Mouse (Mus musculus) spleen, postnatal 4 days (tissue): ENCODE measurements around the gene Ssh1.
A peak's percentile ranks its signal among the peaks of the same experiment; 100 is the strongest.

Source experiments
- DNase-seq, 2 experiments: peaks; one replicate each; pipeline ENCODE4 v3.0.0; 2022; ENCODE audit warnings: low spot score in 2 of 2

Ssh1 gene

DNA sequence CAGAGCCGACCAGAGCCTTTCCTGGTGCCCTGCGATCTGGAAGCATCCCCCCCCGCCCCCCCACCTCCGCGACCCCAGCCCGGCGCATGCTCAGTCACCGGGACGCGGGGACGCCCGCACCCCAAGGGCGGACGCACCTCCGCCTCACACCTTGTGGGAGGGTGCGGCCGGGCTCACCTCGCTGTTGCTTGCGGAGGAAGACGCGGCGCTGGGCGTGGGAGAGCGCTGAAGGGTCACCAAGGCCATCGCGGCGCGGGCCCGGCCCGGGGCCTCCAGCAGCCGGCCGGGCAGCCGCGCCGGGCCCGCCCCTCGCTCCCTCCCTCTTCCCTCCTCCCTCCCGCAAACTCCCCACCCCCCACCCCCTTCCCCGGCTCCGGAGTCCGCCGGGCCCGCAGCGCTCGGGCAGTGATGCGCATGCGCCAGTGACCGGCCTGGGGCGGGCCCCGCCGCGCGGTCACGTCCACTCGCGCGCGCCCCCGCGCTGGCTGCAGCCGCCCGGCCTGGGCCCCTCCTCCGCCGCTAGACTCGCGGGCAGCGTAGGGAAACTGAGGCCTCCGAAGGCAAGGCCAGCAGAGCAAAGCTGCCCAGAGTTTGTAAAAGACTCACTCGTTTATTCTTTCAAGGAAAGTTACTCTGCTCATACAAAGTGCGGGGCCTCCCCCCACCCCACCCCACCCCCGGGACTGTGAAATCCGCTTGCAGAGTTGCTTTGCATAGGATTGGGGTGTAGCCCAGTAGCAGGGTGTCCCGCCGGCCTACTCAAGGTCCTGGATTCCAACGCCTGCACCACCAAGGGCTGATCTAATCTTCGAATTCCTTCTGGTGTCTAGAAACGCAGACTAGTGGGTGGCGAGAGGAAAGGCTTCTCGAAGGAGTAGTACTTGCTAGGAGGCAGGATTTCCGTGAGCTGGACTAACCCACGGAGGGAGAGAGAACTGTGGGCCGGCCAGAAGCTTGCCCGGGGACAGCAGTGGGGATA is at the start of gene Ssh1:
Gene Ssh1, minus strand, starts transcription at position 408 of the 979 bp plus-strand sequence.
- DNase-seq = peak; percentile 81 to 94

DNA sequence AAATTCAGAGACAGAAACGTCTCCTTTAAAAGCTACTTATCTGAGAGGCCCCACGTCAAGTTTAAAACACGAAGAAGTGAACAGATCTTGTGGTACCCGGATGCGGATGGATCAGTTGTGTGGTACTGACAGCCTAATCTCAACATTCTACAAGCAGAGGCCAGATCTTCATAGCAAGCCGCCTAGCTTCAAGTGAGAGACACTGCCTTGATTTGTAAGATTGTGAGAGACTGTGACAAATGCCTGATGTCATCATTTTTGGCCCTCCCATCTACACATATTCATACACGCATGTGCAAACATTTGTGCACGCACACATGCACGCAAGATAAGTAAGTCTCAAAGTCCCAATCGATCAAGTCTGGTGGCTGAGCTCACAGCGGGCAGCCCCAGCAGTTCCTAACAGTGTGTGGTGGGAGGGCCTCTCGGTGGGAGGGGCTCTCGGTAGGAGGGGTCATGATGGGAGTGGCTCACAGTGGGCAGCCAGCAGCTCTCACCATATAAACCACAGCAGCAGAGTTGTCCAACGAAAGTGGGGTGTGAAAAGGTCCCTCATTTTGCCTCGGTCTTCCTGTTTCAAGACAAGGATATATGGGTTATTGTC is 47.7 kb upstream of the Ssh1 start:
- peak in 1 of 2 experiments; percentile 32 for DNase-seq

DNA sequence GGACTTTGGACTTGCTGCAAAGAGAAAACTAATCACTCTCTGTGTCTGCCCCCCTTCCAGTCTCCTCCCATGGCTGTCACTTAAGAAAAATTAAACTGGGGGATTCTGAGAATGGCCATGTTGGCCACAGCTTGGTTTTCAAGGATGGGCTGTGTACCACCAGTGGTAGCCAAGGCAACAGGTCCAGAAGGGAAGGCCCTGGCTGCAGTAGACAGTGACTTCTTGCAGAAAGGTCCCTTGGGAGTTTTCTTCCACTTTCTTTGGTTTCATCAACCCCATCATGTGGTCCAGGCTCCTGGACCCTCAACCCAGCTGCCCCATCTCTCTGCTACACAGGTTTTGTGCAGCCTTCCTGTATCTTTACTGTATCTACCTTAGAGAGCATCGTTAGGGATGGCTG is 47.2 kb upstream of the Ssh1 start:
- no peak for DNase-seq

DNA sequence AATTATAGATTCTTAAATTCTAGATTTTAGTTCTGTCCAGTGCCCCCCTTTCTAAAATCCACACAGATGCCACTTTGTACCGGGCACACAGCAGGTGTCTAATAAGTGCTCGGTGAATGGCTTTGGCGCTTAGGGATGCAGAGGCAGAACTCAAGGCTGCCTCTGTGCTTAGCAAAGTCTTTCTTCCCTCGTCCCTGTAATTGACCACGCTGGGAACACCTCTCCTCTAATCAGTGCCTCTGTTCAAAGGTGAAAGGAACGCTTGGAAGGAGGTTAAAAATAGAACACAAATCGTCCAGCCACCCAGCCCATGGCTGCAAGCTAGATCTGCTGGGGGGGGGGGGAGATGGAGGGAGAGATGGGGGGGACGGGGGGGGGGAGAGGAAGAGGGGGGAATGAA is 46.8 kb upstream of the Ssh1 start:
- no peak for DNase-seq

DNA sequence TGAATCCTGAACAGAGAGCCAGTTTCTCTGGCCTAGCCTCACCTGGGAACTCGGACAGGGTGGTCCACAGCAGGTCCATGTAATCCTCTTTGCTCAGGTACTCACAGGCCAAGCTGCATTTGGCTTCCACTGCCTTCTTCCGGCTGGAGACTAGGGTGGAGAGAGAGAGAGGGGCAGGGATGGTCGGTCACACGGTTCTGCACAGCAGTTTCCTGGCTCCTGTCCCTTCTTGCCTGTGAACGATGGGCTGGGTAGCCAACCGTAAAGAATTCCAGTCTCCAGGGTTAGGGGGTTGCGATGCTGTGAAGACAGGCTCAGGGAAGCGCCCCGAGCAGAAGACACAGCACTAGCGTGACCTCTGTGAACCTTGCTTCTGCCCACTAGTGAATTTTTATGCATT is 41.4 kb upstream of the Ssh1 start:
- no peak for DNase-seq

DNA sequence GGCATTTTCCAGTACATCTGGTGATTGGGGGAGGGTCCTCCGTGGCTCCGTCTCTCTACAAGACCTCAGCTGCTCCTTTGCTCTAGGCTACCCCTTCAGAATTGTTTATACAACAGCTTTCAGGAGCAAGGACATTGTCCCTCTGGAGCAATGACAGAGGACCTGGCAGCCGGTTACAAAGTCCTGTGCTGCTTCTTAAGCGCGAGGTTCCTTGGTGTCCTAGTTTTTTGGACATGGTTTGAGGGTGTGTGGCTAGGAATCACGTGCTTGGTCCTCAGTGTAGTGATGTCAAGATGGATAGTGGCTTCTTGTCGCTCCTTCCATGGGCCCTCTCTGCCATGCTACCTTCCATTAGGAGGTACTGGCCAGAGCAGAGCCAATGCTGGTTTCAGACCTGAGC is 40.7 kb upstream of the Ssh1 start:
- DNase-seq = no peak

DNA sequence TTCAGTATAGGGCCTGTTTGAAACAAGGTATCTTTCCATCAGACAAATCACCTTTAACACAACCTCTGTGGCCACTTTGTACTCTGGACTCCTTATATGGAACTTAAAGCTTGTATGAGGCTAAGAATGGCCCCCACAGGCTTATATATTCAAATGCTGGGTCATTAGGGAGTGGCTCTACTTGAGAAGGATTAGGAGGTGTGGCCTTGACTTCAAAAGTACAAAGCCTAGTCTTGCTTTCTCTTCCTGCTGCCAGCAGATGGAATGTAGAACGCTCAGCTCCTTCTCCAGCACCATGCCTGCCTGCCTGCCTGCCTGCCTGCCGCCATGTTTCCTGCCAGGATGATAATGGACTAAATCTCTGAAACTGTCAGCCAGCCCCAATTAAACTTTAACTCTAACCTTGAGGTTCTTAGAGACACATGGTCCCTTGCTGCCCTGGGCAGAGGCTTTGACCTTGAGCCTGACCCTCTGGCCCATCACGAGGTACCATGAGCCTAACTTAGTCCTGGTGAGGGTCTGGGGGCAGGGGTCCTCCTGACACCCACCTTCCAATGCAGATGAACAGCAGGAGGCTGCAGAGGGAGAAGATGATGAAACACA is 38.6 kb upstream of the Ssh1 start:
- no peak for DNase-seq

DNA sequence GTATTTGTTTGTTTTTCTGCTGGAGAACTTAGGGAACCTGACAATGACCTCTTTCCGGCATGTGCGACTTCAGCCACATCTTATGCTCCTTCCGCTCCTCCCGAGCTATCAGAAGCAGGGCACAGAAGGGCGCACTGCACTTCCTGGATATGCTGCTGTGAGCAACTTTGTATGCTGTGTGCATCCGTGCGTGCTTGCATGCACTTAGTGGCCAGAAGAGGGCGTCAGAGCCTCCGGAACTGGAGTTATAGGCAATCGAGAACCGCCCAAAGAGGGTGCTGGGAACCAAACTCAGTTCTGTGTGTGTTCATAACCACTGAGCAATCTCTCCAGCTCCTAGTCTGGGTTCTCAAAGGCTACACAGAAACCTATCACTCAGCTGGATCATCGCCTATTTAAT is 37.0 kb upstream of the Ssh1 start:
- no peak for DNase-seq

DNA sequence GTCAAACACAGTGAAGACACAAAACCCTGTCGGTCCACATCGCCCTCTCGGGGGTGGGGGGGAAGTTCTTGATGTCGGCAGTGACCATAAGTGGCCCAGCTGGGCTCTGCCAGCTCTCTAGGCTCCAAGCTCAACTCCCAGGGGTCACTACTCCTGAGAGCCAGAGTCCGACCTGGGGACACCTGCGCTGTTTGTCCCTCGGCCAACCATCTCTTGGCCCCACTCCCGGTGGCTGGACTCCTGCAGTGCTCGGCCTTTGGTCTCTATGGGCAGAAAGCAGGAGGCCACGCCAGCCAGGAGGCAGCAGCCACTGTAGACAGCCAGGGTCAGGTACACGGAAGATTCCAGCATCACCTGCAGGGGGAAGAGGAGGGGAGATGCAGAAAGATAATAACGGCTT is 34.4 kb upstream of the Ssh1 start:
- DNase-seq = no peak

DNA sequence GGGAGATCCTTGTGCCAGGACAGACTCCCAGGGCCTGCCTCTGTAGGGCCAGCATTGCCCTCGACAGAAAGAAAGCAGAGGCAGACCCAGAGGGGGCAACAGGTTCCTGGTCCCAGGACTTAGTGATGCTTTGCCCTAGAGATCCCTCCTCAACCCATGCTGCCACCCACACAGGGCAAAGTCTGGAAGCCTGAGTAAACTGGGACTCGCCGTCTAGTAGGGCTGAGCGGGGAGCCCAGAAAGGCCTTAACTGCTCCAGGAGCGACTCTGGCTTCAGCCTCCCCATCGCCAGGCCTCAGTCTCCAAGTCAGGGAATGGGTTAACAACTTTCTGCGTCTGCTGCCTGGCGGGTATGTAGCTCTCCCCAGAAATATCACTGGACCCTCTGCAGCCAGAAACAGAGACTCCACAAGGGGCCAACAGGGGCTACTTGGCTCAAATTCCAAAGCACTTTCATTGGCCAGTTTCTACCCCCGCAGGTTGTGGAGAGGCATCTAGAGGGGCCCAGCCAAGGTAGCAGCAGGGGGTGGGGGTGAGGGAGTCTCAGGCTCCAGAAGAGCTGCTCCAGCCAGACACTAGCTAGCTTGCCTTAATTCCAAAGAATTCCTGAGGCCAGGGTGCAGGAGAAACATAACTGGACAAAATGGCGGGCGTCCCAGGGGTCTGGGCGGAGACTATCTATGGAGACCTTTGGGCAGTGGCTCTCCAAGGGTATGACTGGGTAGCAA is 33.7 kb upstream of the Ssh1 start:
- no peak for DNase-seq

DNA sequence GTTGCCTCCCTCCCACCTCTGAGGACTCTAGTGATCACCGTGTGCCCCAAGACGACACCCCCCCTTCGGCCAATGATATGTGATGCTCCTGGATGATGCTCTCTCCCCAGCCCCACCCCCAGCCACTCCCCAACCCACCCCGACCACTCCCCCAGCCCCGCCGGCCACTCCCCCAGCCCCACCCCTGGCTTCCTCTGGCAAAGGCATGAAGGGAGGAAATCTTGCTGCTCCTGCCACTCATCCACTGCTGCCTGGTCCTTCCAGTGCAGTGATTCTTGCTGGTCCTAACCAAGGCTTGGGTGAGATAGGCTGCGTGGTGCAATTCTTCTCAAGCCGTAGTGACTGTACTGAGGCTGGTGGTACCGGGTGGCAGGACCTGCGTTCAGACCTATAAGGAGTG is 31.2 kb upstream of the Ssh1 start:
- no peak for DNase-seq

DNA sequence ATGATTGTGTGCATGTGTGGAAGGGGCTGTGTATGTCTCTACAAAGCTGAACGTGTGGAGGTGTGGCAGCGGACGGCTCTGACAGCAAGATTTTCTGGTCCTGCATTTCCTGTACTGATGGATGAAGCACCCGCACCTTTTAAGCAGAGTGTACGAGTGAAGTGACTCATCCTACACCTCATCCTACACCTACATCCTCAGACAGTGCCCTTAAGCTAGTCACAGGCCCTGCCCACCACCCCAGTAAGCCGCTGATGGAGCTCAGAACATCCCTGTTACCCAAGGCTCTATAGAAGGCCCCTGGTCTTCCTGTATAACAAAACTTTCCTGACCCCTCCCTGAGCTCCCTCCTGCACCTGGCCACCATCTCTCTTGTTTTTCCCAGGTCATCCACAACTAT is 30.7 kb upstream of the Ssh1 start:
- DNase-seq = no peak

DNA sequence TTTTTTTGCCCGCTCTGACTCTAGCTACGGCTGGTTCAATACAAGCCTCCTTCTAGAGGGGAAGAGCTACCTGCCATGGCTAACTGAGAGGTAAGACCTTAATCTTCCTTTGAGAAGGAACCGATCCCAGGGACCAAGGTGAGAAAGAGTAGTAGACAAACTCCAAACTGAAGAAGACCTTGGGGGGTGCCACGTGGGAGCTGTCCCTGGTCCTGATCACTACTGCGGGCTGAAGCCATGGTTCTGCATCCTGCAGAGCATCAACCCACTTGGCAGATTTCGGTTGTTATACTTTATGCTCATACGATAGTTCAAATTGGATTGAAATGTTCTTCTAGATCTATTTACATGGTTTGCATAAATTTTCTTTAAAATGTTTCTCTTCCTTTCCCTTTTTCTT is 21.4 kb upstream of the Ssh1 start:
- no peak for DNase-seq

DNA sequence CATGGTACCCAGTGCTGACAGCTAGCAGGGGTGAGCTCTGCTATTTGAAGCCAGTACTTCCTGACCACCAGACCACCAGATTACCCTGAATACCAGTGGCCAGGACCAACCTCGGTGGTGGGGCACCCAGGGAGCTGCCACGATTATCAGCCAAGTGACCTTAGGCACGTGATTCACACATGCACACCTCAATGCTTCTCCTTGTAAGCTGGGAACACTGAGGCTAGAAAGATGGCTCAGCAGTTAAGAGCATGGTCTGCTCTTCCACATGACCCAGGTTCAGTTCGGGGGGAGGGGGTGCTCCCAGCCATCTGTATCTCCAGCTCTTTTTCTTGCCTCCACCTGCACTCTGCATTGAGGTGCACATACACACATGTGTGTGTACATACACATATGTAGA is 15.4 kb upstream of the Ssh1 start:
- no peak for DNase-seq

DNA sequence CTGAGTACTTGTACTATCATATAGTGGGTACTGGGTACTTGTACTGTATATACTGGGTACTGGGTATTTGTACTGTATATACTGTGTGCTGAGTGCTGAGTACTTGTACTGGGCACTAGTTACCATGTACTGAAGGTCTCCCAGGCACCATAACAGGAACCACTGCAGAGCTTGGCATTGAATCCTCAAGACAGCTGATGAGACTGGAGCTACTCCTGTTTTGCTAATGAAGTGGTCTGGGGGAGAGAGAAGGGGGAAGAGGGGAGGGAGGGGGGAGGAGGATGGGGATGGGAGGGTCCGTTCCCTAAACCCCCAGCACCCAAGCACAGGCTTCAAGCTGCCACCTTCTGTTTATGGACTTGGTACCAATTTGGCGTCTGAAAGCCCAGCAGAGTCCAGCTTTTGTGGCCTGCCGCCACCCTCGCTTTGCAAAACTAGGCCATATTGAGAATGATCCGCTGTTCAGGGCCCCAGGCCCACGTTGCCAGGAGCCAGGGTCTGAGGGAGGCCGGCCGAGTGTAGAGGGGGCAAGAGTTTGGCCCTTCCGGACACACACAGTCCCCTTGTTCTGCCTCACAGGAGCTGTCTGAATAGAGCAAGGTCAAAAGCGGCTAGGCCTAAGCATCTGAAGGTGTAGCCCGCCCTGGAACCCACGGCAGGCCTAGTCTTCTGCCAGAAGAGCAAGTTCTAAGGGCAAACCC is 14.2 kb upstream of the Ssh1 start:
- no peak for DNase-seq

DNA sequence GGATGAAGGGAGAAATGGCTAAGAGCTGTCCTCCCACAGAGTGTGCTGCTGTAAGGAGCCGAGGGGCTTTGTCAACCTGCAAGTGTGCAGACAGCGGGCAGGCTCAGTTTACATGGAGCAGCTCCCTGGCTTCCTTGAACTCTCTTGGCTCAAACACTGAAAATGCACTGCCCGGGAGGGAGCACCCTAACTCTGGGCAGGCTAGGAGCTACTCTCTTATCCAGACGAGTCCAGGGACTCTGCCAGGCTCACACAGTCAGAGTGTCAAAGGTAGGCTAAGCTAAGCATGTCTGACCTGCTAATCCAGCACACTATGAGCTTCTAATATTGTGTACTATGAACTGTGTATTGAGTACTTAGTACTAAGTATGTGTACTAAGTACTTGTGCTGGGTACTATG is 13.3 kb upstream of the Ssh1 start:
- no peak for DNase-seq

DNA sequence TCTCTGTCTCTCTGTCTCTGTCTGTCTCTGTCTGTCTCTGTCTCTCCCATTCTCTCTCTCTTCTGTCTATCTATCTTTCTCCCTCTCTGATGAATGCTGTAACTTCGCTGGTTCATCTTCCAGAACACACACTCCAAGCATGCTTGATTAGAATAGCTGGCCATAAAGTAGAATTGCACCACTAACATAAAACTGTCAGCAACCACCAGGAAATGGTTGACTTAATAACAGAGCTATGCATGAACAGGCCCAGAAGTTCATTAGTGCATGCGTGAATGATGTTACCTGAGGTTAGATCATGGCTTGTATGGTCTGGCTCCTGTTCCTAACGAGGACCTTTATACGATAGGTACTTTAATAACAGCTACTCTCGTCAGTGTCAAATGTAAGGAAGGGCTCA is 11.4 kb upstream of the Ssh1 start:
- no peak for DNase-seq

DNA sequence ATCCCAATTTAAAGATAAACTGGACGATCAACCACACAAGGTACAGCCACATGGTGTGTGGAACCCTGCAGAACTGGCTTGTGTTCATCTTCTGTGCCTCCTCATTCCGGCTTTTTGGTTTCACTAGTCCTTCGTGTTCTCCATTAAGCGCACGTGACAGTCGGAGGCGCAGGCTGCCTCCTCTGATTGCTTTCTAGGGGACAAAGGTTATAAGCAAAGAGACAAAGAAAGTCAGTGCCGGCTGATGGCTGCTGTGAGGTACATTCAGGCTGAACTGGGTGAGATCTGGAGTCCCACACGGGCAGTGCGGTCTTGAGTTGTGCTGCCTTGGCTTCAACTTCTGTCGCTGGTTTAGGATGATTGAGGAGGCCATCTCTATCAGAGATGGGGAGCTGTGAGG is 10.9 kb upstream of the Ssh1 start:
- DNase-seq = no peak

DNA sequence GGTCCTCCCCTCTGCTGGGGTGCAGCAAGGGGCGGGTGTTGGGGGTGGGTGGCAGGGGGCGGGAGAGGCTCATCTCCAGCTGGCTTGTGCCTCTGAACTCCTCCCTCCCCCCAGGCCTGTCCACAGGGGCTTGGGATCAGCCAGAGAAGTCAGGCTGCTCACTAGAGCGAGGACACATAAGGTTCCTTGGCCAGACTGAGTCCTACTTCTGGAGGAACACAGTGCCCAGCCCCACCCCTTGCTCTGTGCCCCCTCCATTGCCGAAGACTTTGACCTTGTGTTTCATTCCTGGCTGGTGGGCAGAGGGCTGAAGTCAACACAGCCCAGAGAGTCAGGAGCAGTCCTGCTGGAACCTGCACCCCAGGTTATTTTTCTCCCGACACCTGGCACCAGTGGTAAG is 9.8 kb upstream of the Ssh1 start, which contains the start of gene Dao:
Gene Dao, plus strand, starts transcription at position 162 of the 400 bp plus-strand sequence.
- no peak for DNase-seq

DNA sequence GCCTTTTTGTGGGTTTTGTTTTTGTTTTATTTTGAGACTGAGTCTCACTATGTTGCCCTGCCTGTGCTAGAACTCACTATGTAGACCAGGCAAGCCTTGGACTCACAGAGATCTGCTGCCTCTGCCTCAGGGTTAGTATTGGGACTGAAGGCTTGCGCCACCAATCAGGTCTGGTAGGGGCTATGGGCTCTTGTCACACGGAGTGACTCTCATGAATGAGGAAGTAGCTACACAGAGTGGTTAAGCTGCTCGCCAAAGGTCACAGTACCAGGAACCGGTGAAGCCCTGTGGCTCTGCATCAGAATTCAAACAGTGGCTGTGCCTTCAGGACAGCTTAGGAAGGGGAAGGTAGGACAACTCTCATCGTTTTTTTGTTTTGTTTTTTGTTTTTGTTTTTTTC is 5.7 kb upstream of the Ssh1 start:
- DNase-seq = peak in 1 of 2 experiments; percentile 34

DNA sequence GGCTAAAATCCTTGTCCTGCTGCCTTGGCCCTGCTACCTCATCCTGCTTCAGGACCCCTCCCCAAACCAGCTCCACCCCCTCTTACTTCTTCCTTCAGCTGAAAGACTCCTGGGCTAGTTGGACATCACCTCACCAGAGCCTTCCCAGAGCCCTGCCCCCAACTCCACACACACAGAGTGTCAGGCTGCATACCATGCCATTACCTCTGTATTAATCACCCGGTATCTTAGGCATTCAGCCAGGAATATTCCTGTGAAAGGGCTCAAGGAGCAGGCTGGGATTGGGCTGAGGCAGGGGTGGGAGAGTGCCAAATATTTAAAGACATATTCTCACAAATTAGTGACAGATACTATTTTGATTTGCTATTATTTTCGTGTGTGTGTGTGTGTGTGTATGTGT is 2.8 kb upstream of the Ssh1 start:
- DNase-seq = no peak
